Mouse (Mus musculus) heart, embryonic 12.5 days (tissue): ENCODE measurements at regions not wholly inside any gene's neighbourhood (a gene's known extent, or its start where the extent isn't known, plus 50 kb on each side); places are given as distances from the start of the nearest gene placed in this dataset.

Experiments used
- ATAC-seq: fragments of 200-750 bp; cut with Nextera tagmentation; 2 replicates; pipeline ENCODE4 v1.8.0; 2017; ENCODE audit warnings: moderate TSS enrichment, moderate library complexity; ENCODE audit not compliant: insufficient number of reproducible peaks, low FRiP score
- H3K27ac ChIP-seq: fragments of 300-500 bp; sonication (generic); 2 replicates; pipeline ENCODE4 v1.5.1; 2016; ENCODE audit warnings: mild to moderate bottlenecking, moderate library complexity; ENCODE audit not compliant: poor library complexity, severe bottlenecking
- H3K27me3 ChIP-seq: fragments of 300-500 bp; sonication (generic); replicated peaks from 2 replicates; pipeline ENCODE4 v1.6.1; 2016; ENCODE audit warnings: mild to moderate bottlenecking, moderate library complexity
- H3K36me3 ChIP-seq: fragments of 300-500 bp; sonication (generic); 2 replicates; pipeline ENCODE4 v1.6.1; 2016; ENCODE audit warnings: mild to moderate bottlenecking, moderate library complexity
- H3K4me1 ChIP-seq: fragments of 300-500 bp; sonication (generic); replicated peaks from 2 replicates; pipeline ENCODE4 v1.6.1; 2016; ENCODE audit warnings: mild to moderate bottlenecking
- H3K4me2 ChIP-seq: fragments of 300-500 bp; sonication (generic); 2 replicates; pipeline ENCODE4 v1.6.1; 2016; ENCODE audit warnings: mild to moderate bottlenecking, moderate library complexity
- H3K4me3 ChIP-seq: fragments of 300-500 bp; sonication (generic); 2 replicates; pipeline ENCODE4 v1.5.1; 2016; ENCODE audit warnings: mild to moderate bottlenecking
- H3K9ac ChIP-seq: fragments of 300-500 bp; sonication (generic); 2 replicates; pipeline ENCODE4 v1.6.1; 2016; ENCODE audit warnings: mild to moderate bottlenecking, moderate library complexity
- H3K9me3 ChIP-seq: fragments of 300-500 bp; sonication (generic); replicated peaks from 2 replicates; pipeline ENCODE4 v1.6.1; 2016; ENCODE audit warnings: mild to moderate bottlenecking, moderate library complexity
- WGBS: fragments of 180-500 bp; shearing (Covaris S2); methylation state at CpG from one replicate; pipeline ENCODE4 v1.1.7; 2016; 5-methylcytosine and 5-hydroxymethylcytosine counted together

GRCm38 (mm10) chr11:79881812-79882211, 80.4 kb downstream of the Utp6 start:
- WGBS = 63% methylated on average over 4 of the region's 4 CpGs
- no peak for ATAC-seq
- Histone ChIP-seq H3K9me3 (no peaks in the 10 kb centered on the region), H3K4me1 (peaks cover 5% of the 10 kb centered on the region; the same call in 1 of the 2 replicates), H3K4me2 (no peak overlapping the region), H3K4me3 (no peak overlapping the region), H3K9ac (no peak overlapping the region), H3K27ac (no peak overlapping the region), H3K27me3 (no peaks in the 10 kb centered on the region), H3K36me3 (no peaks in the 10 kb centered on the region)

- WGBS = 69% methylated on average over 7 of the region's 7 CpGs
- H3K4me2 ChIP-seq = no peak overlapping the region
- H3K27me3 ChIP-seq = no peaks in the 10 kb centered on the region
- no peaks in the 10 kb centered on the region for H3K9me3 ChIP-seq
- H3K9ac ChIP-seq = no peak overlapping the region
- H3K4me3 ChIP-seq = no peak overlapping the region
- no peak overlapping the region for H3K27ac ChIP-seq
- peaks cover 5% of the 10 kb centered on the region; the same call in 1 of the 2 replicates for H3K4me1 ChIP-seq
- no peak for ATAC-seq
- no peaks in the 10 kb centered on the region for H3K36me3 ChIP-seq
Measured at GRCm38 (mm10) chr11:79878091-79878490, 84.1 kb downstream of the Utp6 start.

- H3K27ac ChIP-seq = no peak overlapping the region
Measured at GRCm38 (mm10) chr11:79877184-79877745, 84.9 kb downstream of the Utp6 start.

GRCm38 (mm10) chr11:79871783-79872628, 90.2 kb downstream of the Utp6 start:
- no peak overlapping the region for H3K4me3 ChIP-seq
- H3K4me1 ChIP-seq = peaks cover 9% of the 10 kb centered on the region
- 0 out of 2 replicates have a peak, but pooled peaks cover 5% of the 10 kb centered on the region for H3K9me3 ChIP-seq
- WGBS = 86% methylated on average over 10 of the region's 10 CpGs
- no peak overlapping the region for H3K4me2 ChIP-seq
- H3K36me3 ChIP-seq = no peaks in the 10 kb centered on the region
- no peak for ATAC-seq
- no peak overlapping the region for H3K9ac ChIP-seq
- no peaks in the 10 kb centered on the region for H3K27me3 ChIP-seq
- H3K27ac ChIP-seq = no peak overlapping the region

More at GRCm38 (mm10) chr11:79877184-79877745, 84.9 kb downstream of the Utp6 start:
- Histone ChIP-seq H3K4me3 (no peak overlapping the region), H3K4me1 (peaks cover 5% of the 10 kb centered on the region; the same call in 1 of the 2 replicates), H3K4me2 (no peak overlapping the region), H3K36me3 (no peaks in the 10 kb centered on the region), H3K27me3 (no peaks in the 10 kb centered on the region), H3K9ac (no peak overlapping the region), H3K9me3 (0 out of 2 replicates have a peak, but pooled peaks cover 2% of the 10 kb centered on the region)
- ATAC-seq = no peak
- WGBS = 30% methylated on average over 3 of the region's 3 CpGs

GRCm38 (mm10) chr11:79870189-79870588, 92.0 kb downstream of the Utp6 start:
- 45% methylated on average over 5 of the region's 5 CpGs for WGBS
- Histone ChIP-seq H3K27me3 (no peaks in the 10 kb centered on the region), H3K4me3 (no peak overlapping the region), H3K27ac (no peak overlapping the region), H3K9me3 (0 out of 2 replicates have a peak, but pooled peaks cover 5% of the 10 kb centered on the region), H3K9ac (no peak overlapping the region), H3K36me3 (no peaks in the 10 kb centered on the region), H3K4me1 (peaks cover 8% of the 10 kb centered on the region), H3K4me2 (no peak overlapping the region)
- ATAC-seq = no peak

- H3K4me3 ChIP-seq = no peak overlapping the region
- WGBS = 57% methylated on average over 5 of the region's 5 CpGs
- H3K27ac ChIP-seq = no peak overlapping the region
- no peak overlapping the region for H3K4me2 ChIP-seq
- ATAC-seq = no peak
- H3K27me3 ChIP-seq = no peaks in the 10 kb centered on the region
- no peaks in the 10 kb centered on the region for H3K36me3 ChIP-seq
- 0 out of 2 replicates have a peak, but pooled peaks cover 5% of the 10 kb centered on the region for H3K9me3 ChIP-seq
- H3K4me1 ChIP-seq = peaks cover 10% of the 10 kb centered on the region
- H3K9ac ChIP-seq = no peak overlapping the region
Measured at GRCm38 (mm10) chr11:79869009-79869408, 93.2 kb downstream of the Utp6 start.

GRCm38 (mm10) chr11:79864836-79865235, 97.4 kb downstream of the Utp6 start:
- no peak for ATAC-seq
- 0 out of 2 replicates have a peak, but pooled peaks cover 1% of the 10 kb centered on the region for H3K27me3 ChIP-seq
- H3K36me3 ChIP-seq = no peaks in the 10 kb centered on the region
- WGBS = 61% methylated on average over 5 of the region's 5 CpGs
- H3K27ac ChIP-seq = no peak overlapping the region
- H3K9ac ChIP-seq = no peak overlapping the region
- H3K4me1 ChIP-seq = peaks cover 21% of the 10 kb centered on the region
- H3K9me3 ChIP-seq = no peaks in the 10 kb centered on the region
- no peak overlapping the region for H3K4me3 ChIP-seq
- H3K4me2 ChIP-seq = no peak overlapping the region

GRCm38 (mm10) chr11:79863487-79864175, 98.6 kb downstream of the Utp6 start:
- Histone ChIP-seq H3K9me3 (no peaks in the 10 kb centered on the region), H3K27me3 (0 out of 2 replicates have a peak, but pooled peaks cover 3% of the 10 kb centered on the region), H3K27ac (no peak overlapping the region), H3K4me2 (no peak overlapping the region), H3K9ac (no peak overlapping the region), H3K4me3 (no peak overlapping the region), H3K36me3 (no peaks in the 10 kb centered on the region), H3K4me1 (peaks cover 20% of the 10 kb centered on the region)
- WGBS = 69% methylated on average over 14 of the region's 14 CpGs
- ATAC-seq = no peak

GRCm38 (mm10) chr11:79860611-79861067, 101.6 kb downstream of the Utp6 start:
- H3K36me3 ChIP-seq = no peaks in the 10 kb centered on the region
- ATAC-seq = no peak; the same call in 1 of the 2 replicates
- no peak overlapping the region for H3K9ac ChIP-seq
- H3K4me3 ChIP-seq = no peak overlapping the region
- 0 out of 2 replicates have a peak, but pooled peaks cover 3% of the 10 kb centered on the region for H3K27me3 ChIP-seq
- 22% methylated on average over 12 of the region's 12 CpGs for WGBS
- H3K4me1 ChIP-seq = peaks cover 20% of the 10 kb centered on the region
- H3K9me3 ChIP-seq = peaks cover 3% of the 10 kb centered on the region; the same call in 1 of the 2 replicates
- H3K27ac ChIP-seq = no peak overlapping the region
- H3K4me2 ChIP-seq = no peak overlapping the region

GRCm38 (mm10) chr11:79856376-79856775, 105.8 kb downstream of the Utp6 start:
- Histone ChIP-seq H3K4me3 (no peak overlapping the region), H3K9ac (no peak overlapping the region), H3K36me3 (no peaks in the 10 kb centered on the region), H3K27ac (no peak overlapping the region), H3K4me2 (no peak overlapping the region), H3K4me1 (peaks cover 14% of the 10 kb centered on the region), H3K27me3 (0 out of 2 replicates have a peak, but pooled peaks cover 3% of the 10 kb centered on the region), H3K9me3 (peaks cover 3% of the 10 kb centered on the region; the same call in 1 of the 2 replicates)
- ATAC-seq = no peak
- WGBS = 75% methylated on average over 5 of the region's 5 CpGs

- Histone ChIP-seq H3K9ac (no peak overlapping the region), H3K4me1 (no peaks in the 10 kb centered on the region), H3K36me3 (no peaks in the 10 kb centered on the region), H3K27ac (no peak overlapping the region), H3K27me3 (no peaks in the 10 kb centered on the region), H3K9me3 (no peaks in the 10 kb centered on the region), H3K4me2 (no peak overlapping the region), H3K4me3 (no peak overlapping the region)
- no peak for ATAC-seq
- 83% methylated on average over 3 of the region's 3 CpGs for WGBS
Measured at GRCm38 (mm10) chr11:79849545-79849944, 112.6 kb downstream of the Utp6 start.
